20 mouse cellular contexts compared by ENCODE assay signal in genomic region chr6:137217841-137218463, GRCm38 (mm10).
"Had no signal": no experiment of that assay in that cellular context is flagged by ENCODE, and none has a peak within 500 bp of the region (broad histone marks: within the 10 kb centered on the region; RNA-seq: fewer than 3 reads in every experiment).

No protein-coding gene starts in this region.

- H3K4me1 ChIP-seq: liver, embryonic 12.5 days; liver, embryonic 15.5 days; lung, embryonic 15.5 days; megakaryocyte, embryonic 14.5 days; midbrain, embryonic 10.5 days; midbrain, embryonic 13.5 days; neural tube, embryonic 12.5 days; neural tube, embryonic 15.5 days; stomach, embryonic 15.5 days had no signal

- DNase-seq: kidney, adult 2 months; kidney, postnatal 25 days; left cerebral cortex, postnatal 4 days; lung, adult 18-20 months; lung, postnatal 10 days; lung, postnatal 36 days; right cerebral cortex, adult 18-20 months; right cerebral cortex, postnatal 25 days; spleen, adult 18-20 months; thymus, postnatal 25 days had no signal

- H3K27ac ChIP-seq: kidney, postnatal 0 days; liver, embryonic 12.5 days; liver, embryonic 15.5 days; lung, embryonic 15.5 days; midbrain, embryonic 10.5 days; midbrain, embryonic 13.5 days; neural tube, embryonic 12.5 days; neural tube, embryonic 15.5 days; stomach, embryonic 15.5 days had no signal

- H3K4me3 ChIP-seq: liver, embryonic 12.5 days; liver, embryonic 15.5 days; lung, embryonic 15.5 days; megakaryocyte, embryonic 14.5 days; midbrain, embryonic 10.5 days; midbrain, embryonic 13.5 days; neural tube, embryonic 12.5 days; neural tube, embryonic 15.5 days; stomach, embryonic 15.5 days had no signal

- H3K9ac ChIP-seq: liver, embryonic 12.5 days; liver, embryonic 15.5 days; lung, embryonic 15.5 days; midbrain, embryonic 13.5 days; neural tube, embryonic 12.5 days; neural tube, embryonic 15.5 days; stomach, embryonic 15.5 days had no signal

- H3K36me3 ChIP-seq: liver, embryonic 12.5 days; liver, embryonic 15.5 days; lung, embryonic 15.5 days; midbrain, embryonic 10.5 days; midbrain, embryonic 13.5 days; neural tube, embryonic 12.5 days; neural tube, embryonic 15.5 days; stomach, embryonic 15.5 days had no signal

- ATAC-seq: liver, embryonic 12.5 days; midbrain, embryonic 13.5 days had no signal

- H3K9me3 ChIP-seq: liver, embryonic 12.5 days; liver, embryonic 15.5 days; lung, embryonic 15.5 days; midbrain, embryonic 10.5 days; midbrain, embryonic 13.5 days; neural tube, embryonic 12.5 days; neural tube, embryonic 15.5 days; stomach, embryonic 15.5 days had no signal

- H3K27me3 ChIP-seq: liver, embryonic 12.5 days; liver, embryonic 15.5 days; lung, embryonic 15.5 days; megakaryocyte, embryonic 14.5 days; midbrain, embryonic 13.5 days; neural tube, embryonic 12.5 days; neural tube, embryonic 15.5 days; stomach, embryonic 15.5 days had no signal

- H3K4me2 ChIP-seq: liver, embryonic 12.5 days; liver, embryonic 15.5 days; lung, embryonic 15.5 days; midbrain, embryonic 13.5 days; neural tube, embryonic 12.5 days; neural tube, embryonic 15.5 days; stomach, embryonic 15.5 days had no signal
